Mouse (Mus musculus) limb, embryonic 14.5 days (tissue): ENCODE results near the gene Pnp2. TPM values are rescaled to one million over a fixed set of nuclear protein-coding genes. Genes with fewer than 3 reads are reported as not detected.
"Not testable (repeated sequence)": the region's sequence is repeated elsewhere in the genome, so short reads cannot be mapped to it uniquely, and the experiment has no call there.

Experiments
- ATAC-seq: fragments of 200-750 bp; cut with Nextera tagmentation; 2 replicates; pipeline ENCODE4 v1.8.0; 2017; ENCODE audit warnings: low read depth, moderate number of reproducible peaks, moderate TSS enrichment; ENCODE audit not compliant: low FRiP score
- DNase-seq: peaks from one replicate; pipeline ENCODE4 v3.0.0-alpha.2; 2015; ENCODE audit warnings: low spot score
- H3K27ac ChIP-seq: fragments of 300-500 bp; sonication (generic); replicated peaks from 2 replicates; pipeline ENCODE4 v1.5.1; 2014; ENCODE audit warnings: low read depth, mild to moderate bottlenecking, low read length, moderate library complexity, mixed read lengths
- H3K27me3 ChIP-seq: fragments of 300-500 bp; sonication (generic); 2 replicates; pipeline ENCODE4 v1.6.1; 2014; ENCODE audit warnings: low read length, mixed read lengths; ENCODE audit not compliant: control insufficient read depth, insufficient read depth
- H3K36me3 ChIP-seq: fragments of 300-500 bp; sonication (generic); 2 replicates; pipeline ENCODE4 v1.6.1; 2014; ENCODE audit warnings: mild to moderate bottlenecking, low read length, moderate library complexity, mixed read lengths; ENCODE audit not compliant: control insufficient read depth, insufficient read depth
- H3K4me1 ChIP-seq: fragments of 300-500 bp; sonication (generic); 2 replicates; pipeline ENCODE4 v1.6.1; 2014; ENCODE audit warnings: antibody characterized with exemption, low read length, mixed read lengths; ENCODE audit not compliant: control insufficient read depth, insufficient read depth
- H3K4me2 ChIP-seq: fragments of 300-500 bp; sonication (generic); replicated peaks from 2 replicates; pipeline ENCODE4 v1.6.1; 2014; ENCODE audit warnings: low read depth, mild to moderate bottlenecking, low read length, moderate library complexity; ENCODE audit not compliant: severe bottlenecking
- H3K4me3 ChIP-seq: fragments of 300-500 bp; sonication (generic); replicated peaks from 2 replicates; pipeline ENCODE4 v1.5.1; 2014; ENCODE audit warnings: low read length
- H3K9ac ChIP-seq: fragments of 300-500 bp; sonication (generic); 2 replicates; pipeline ENCODE4 v1.6.1; 2014; ENCODE audit warnings: mild to moderate bottlenecking, low read depth, low read length, moderate library complexity; ENCODE audit not compliant: severe bottlenecking
- H3K9me3 ChIP-seq: fragments of 300-500 bp; sonication (generic); 2 replicates; pipeline ENCODE4 v1.6.1; 2016; ENCODE audit warnings: low read length; ENCODE audit not compliant: control insufficient read depth
- POLR2A ChIP-seq: fragments of 200-500 bp; IDR thresholded peaks from 2 replicates; pipeline ENCODE4 v1.8.0; 2012; ENCODE audit warnings: inconsistent platforms, mild to moderate bottlenecking, moderate library complexity, borderline replicate concordance; ENCODE audit not compliant: insufficient read depth, insufficient read length; ENCODE audit errors: extremely low read depth
- WGBS: fragments of 180-500 bp; shearing (Covaris S2); extraction: QIAGEN DNeasy Blood & Tissue Kit; methylation state at CpG from one replicate; pipeline ENCODE4 v1.1.7; 2014; 5-methylcytosine and 5-hydroxymethylcytosine counted together
- polyA plus RNA-seq, 2 experiments: library from polyadenylated mRNA; depleted of rRNA in 1 of 2; stranded (reverse) in 1 of 2; unstranded in 1 of 2; fragments of >200 nt; fragmentation: Nextera tagmentation in 1 of 2; extraction: Ambion mirVana in 1 of 2; gene quantifications; 2 replicates each; pipeline versions ENCODE4 v1.2.1 to v1.2.3; 2012 to 2014

Gene Pnp2
- polyA plus RNA-seq, 2 experiments, result 0.31 to 0.37 TPM

GRCm38 (mm10) chr14:50973700-50974099 lies 17.9 kb downstream of the Pnp2 start:
- H3K9ac ChIP-seq, result no peak overlapping the region
- H3K4me3 ChIP-seq, result no peak overlapping the region
- H3K27ac ChIP-seq, result no peak overlapping the region
- no peaks in the 10 kb centered on the region for H3K9me3 ChIP-seq
- 33% methylated on average over 4 of the region's 4 CpGs for WGBS
- no peak overlapping the region for H3K4me2 ChIP-seq
- no peaks in the 10 kb centered on the region for H3K4me1 ChIP-seq
- H3K36me3 ChIP-seq, result no peaks in the 10 kb centered on the region
- DNase-seq (no peak), ATAC-seq (no peak)
- no peak for TF ChIP-seq POLR2A
- H3K27me3 ChIP-seq, result no peaks in the 10 kb centered on the region

DNA sequence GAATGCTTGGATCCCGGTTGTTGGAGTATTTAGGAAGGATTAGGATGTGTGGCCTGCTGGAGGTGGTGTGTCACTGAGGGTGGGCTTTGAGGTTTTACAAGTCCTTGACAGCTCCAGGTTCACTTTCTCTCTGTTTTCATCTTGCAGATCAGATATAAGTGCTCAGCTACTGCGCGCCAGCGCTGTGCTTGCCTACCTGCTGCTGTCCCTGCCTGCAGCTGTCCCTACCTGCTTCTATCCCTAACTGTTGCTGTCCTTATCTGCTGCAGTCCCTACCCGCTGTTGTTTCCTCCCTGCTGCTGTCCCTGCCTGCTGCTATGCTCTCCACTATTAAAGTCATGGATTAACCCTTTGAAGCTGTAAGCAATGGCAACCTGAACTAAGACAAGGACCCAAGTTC lies 19.2 kb downstream of the Pnp2 start:
- WGBS, result 63% methylated on average over 5 of the region's 5 CpGs
- DNase-seq (no peak), ATAC-seq (no peak)

DNA sequence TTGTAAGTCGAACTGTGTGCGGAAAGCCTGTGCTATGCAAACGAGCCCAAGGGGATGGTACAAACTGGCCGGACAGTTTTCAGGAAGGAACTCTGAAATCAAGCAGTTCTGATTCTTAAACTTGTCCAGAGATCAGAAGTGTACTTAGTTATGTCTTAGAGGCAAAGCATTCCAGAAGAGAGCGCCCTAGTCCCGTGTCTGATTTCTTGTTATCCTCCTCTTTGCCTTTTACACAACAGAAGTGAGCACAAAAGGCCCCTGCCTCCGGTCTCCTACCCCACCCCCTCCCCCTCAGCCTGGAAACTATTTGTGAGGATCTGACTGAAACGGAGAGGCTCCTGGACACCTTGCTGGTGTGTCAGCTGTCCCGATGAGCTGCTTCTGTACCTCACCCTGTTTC lies 20.9 kb downstream of the Pnp2 start:
- DNase-seq, result peak; percentile 37
- no peak for TF ChIP-seq POLR2A
- 23% methylated on average over 9 of the region's 9 CpGs for WGBS
- H3K27me3 ChIP-seq, result no peaks in the 10 kb centered on the region
- H3K36me3 ChIP-seq, result no peaks in the 10 kb centered on the region
- ATAC-seq, result peak; percentile 26; the same call in 1 of the 2 replicates
- no peak overlapping the region for H3K4me3 ChIP-seq
- H3K9ac ChIP-seq, result no peak overlapping the region
- no peak overlapping the region for H3K27ac ChIP-seq
- no peak overlapping the region; the same call in 1 of the 2 replicates for H3K4me2 ChIP-seq
- H3K4me1 ChIP-seq, result peaks cover 3% of the 10 kb centered on the region
- no peaks in the 10 kb centered on the region for H3K9me3 ChIP-seq

More for the DNA sequence above, 19.2 kb downstream of the Pnp2 start:
- Histone ChIP-seq H3K27me3 (no peaks in the 10 kb centered on the region), H3K4me1 (peaks cover 3% of the 10 kb centered on the region), H3K4me3 (no peak overlapping the region), H3K9me3 (no peaks in the 10 kb centered on the region), H3K27ac (no peak overlapping the region), H3K36me3 (no peaks in the 10 kb centered on the region), H3K9ac (no peak overlapping the region), H3K4me2 (no peak overlapping the region)
- no peak for TF ChIP-seq POLR2A

DNA sequence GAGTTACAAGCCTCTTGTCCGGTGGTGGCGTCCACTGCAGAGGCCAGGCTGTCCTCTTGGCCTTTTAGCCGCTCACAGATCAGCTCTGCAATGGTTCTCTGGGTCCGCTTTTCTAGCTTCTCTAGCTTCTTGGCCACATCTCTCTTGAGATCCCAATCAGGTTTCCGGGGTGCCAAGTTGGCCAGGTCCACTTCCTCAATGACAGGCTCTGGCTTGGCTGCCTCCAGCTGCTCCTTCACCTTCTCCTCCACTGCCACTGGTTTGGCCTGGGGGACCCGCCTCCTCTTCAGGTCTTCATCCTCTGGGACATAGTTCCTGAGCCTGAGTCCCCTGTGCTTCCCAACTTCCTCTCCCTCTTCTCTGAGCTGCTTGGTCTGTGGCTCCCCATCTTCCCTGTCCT lies 22.7 kb downstream of the Pnp2 start:
- not testable (repeated sequence) for H3K4me2 ChIP-seq, H3K9ac ChIP-seq, H3K9me3 ChIP-seq, H3K4me3 ChIP-seq, ATAC-seq, H3K4me1 ChIP-seq, H3K36me3 ChIP-seq, DNase-seq, H3K27me3 ChIP-seq, H3K27ac ChIP-seq
- 93% methylated on average over 6 of the region's 6 CpGs for WGBS

DNA sequence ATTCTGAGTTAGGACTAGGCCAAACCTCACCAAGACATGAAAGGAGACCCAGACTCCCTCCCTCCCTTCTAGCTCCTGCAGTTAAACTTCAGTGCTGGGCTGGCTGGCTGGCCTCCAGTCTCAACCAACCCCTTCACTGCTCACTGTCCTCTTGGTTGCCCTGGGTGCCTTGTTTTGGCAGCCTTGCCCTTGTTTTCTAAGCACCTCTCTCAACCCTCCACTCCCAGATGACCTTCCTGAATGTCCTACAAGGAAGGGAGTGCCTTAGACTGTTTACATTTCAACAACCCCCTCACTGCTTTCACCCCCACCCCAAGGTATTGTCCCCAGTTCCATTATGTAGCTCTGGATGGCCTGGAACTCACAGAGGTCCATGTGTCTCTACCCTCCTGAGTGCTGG lies 23.8 kb downstream of the Pnp2 start:
- Histone ChIP-seq H3K4me2 (no peak overlapping the region), H3K9ac (no peak overlapping the region), H3K36me3 (no peaks in the 10 kb centered on the region), H3K4me3 (no peak overlapping the region), H3K27ac (no peak overlapping the region), H3K9me3 (no peaks in the 10 kb centered on the region), H3K27me3 (no peaks in the 10 kb centered on the region), H3K4me1 (peaks cover 3% of the 10 kb centered on the region)
- ATAC-seq (no peak), DNase-seq (no peak)
- no peak for TF ChIP-seq POLR2A

DNA sequence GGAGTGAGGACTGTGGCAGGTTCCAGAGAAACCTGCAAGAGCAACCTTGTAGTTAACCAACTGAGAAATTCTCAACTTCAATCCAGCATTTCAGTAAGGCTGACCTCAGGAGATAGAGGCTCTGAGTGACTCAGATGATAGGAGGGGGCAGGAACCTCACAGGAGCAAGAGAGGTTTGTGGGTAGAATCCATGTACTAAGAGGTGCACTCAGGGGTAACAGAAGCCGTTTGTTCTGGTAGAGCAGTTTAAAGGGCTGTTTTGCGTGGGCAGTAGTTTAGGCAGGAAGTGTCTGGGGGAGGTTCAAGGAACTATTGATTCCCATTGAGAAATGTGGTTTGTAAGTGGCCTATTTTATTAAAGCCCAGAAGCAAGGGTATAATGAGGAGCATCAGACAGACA lies 25.4 kb downstream of the Pnp2 start:
- H3K4me2 ChIP-seq, result no peak overlapping the region
- H3K27ac ChIP-seq, result no peak overlapping the region
- H3K9me3 ChIP-seq, result no peaks in the 10 kb centered on the region
- no peaks in the 10 kb centered on the region for H3K36me3 ChIP-seq
- H3K27me3 ChIP-seq, result no peaks in the 10 kb centered on the region
- DNase-seq (no peak), ATAC-seq (no peak)
- no peak for TF ChIP-seq POLR2A
- peaks cover 3% of the 10 kb centered on the region for H3K4me1 ChIP-seq
- WGBS, result 24% methylated on average over 2 of the region's 2 CpGs
- H3K4me3 ChIP-seq, result no peak overlapping the region
- H3K9ac ChIP-seq, result no peak overlapping the region
